11 mouse cellular contexts compared by ENCODE assay signal in genomic region chr13:56661914-56662621, GRCm38 (mm10). TPM values are rescaled to one million over a fixed set of nuclear protein-coding genes. Genes with fewer than 3 reads are reported as not detected.
DNase-seq lines count a peak whose midpoint lies in the region; ATAC-seq lines count a peak whose summit lies in the region.
"Had no signal": no experiment of that assay in that cellular context is flagged by ENCODE, and none has a peak within 500 bp of the region (broad histone marks: within the 10 kb centered on the region; RNA-seq: fewer than 3 reads in every experiment).

No protein-coding gene starts in this region.

- 60% methylated on average over 7 of the region's 7 CpGs for WGBS in embryonic facial prominence, embryonic 12.5 days

- H3K36me3 ChIP-seq in embryonic facial prominence, embryonic 12.5 days: no peaks in the 10 kb centered on the region
- H3K36me3 ChIP-seq: forebrain, embryonic 15.5 days; G1E; hindbrain, embryonic 13.5 days had no signal

- 0 out of 2 replicates have a peak overlapping the region, but pooled peaks have one; percentile 43 for H3K27ac ChIP-seq in embryonic facial prominence, embryonic 12.5 days
- H3K27ac ChIP-seq: forebrain, embryonic 15.5 days; hindbrain, embryonic 13.5 days had no signal

- H3K4me3 ChIP-seq in embryonic facial prominence, embryonic 12.5 days: no peak overlapping the region
- H3K4me3 ChIP-seq: forebrain, embryonic 15.5 days; hindbrain, embryonic 13.5 days had no signal

- peak; percentile 55 for DNase-seq in layer of hippocampus, adult 9-11 months
- no peak for DNase-seq in layer of hippocampus, postnatal 36 days
- peak; percentile 71 for DNase-seq in adrenal gland, postnatal 14 days
- peak; percentile 54 for DNase-seq in kidney, postnatal 10 days
- DNase-seq in frontal cortex, postnatal 14 days (ENCODE audit: low spot score in 2 of 2): no peak
- DNase-seq in gastrocnemius, postnatal 36 days: no peak
- no peak for DNase-seq in embryo, embryonic 10.5 days (ENCODE audit: low spot score)

- H3K27me3 ChIP-seq in embryonic facial prominence, embryonic 12.5 days: no peaks in the 10 kb centered on the region
- H3K27me3 ChIP-seq: forebrain, embryonic 15.5 days had no signal

- intact Hi-C loops in gastrocnemius, postnatal 36 days (cut with DNase I): loop anchor here (5.0 kb wide), 1 partner anchor 75 kb away; no protein-coding TSS in a partner anchor

- H3K9ac ChIP-seq in embryonic facial prominence, embryonic 12.5 days: no peak overlapping the region
- H3K9ac ChIP-seq: forebrain, embryonic 15.5 days; hindbrain, embryonic 13.5 days had no signal

- no peak overlapping the region for H3K4me2 ChIP-seq in embryonic facial prominence, embryonic 12.5 days (replicated peaks)
- H3K4me2 ChIP-seq: forebrain, embryonic 15.5 days; hindbrain, embryonic 13.5 days had no signal

- H3K9me3 ChIP-seq in embryonic facial prominence, embryonic 12.5 days: no peaks in the 10 kb centered on the region
- H3K9me3 ChIP-seq: forebrain, embryonic 15.5 days; hindbrain, embryonic 13.5 days had no signal

- no peak for ATAC-seq in embryonic facial prominence, embryonic 12.5 days (ENCODE audit: insufficient number of reproducible peaks, insufficient read depth, low FRiP score, low TSS enrichment)
- ATAC-seq: forebrain, embryonic 15.5 days had no signal

- 0 out of 2 replicates have a peak, but pooled peaks cover 11% of the 10 kb centered on the region for H3K4me1 ChIP-seq in embryonic facial prominence, embryonic 12.5 days
- H3K4me1 ChIP-seq: forebrain, embryonic 15.5 days; hindbrain, embryonic 13.5 days had no signal

RNA-seq across cellular contexts. Expression of gene Smad5, which starts 40.7 kb away (rescaled TPM):
- total RNA-seq in layer of hippocampus, postnatal 36 days (2021): 10 to 100 TPM; 26.5 to 32.7 TPM
- 50.9 and 61.1 TPM in 2 replicates for total RNA-seq in adrenal gland, postnatal 14 days (2021)
- 46.0 and 46.3 TPM in 2 replicates for polyA plus RNA-seq in embryonic facial prominence, embryonic 12.5 days (2016; fragmentation: Nextera tagmentation; extraction: Ambion mirVana)
- total RNA-seq in gastrocnemius, postnatal 36 days (2021): 10 to 100 TPM; 16.9 to 18.7 TPM

RNA-seq across cellular contexts. Expression of gene Tgfbi, which starts 52.7 kb away (rescaled TPM):
- total RNA-seq in layer of hippocampus, postnatal 36 days (2021): 1 to 10 TPM; 2.8 to 3.4 TPM
- 40.1 and 59.6 TPM in 2 replicates for total RNA-seq in adrenal gland, postnatal 14 days (2021)
- polyA plus RNA-seq in embryonic facial prominence, embryonic 12.5 days (2016; fragmentation: Nextera tagmentation; extraction: Ambion mirVana): 120 and 121 TPM in 2 replicates
- 10 to 100 TPM; 14.1 to 17.1 TPM for total RNA-seq in gastrocnemius, postnatal 36 days (2021)
- total RNA-seq: G1E had no signal

Comparison
In these comparisons a context has a peak if more than half of its experiments do, and no peak if none do; other contexts are left out.
1. DNase-seq: peak in layer of hippocampus, adult 9-11 months (single experiment), adrenal gland, postnatal 14 days (single experiment) and kidney, postnatal 10 days (single experiment); none in layer of hippocampus, postnatal 36 days (0 of 2), frontal cortex, postnatal 14 days (0 of 2), gastrocnemius, postnatal 36 days (0 of 2) and embryo, embryonic 10.5 days (single experiment).